Mouse (Mus musculus) CH12.LX (cell line): Measurements from ENCODE around the gene Tex35. TPM values are rescaled to one million over a fixed set of nuclear protein-coding genes. Genes with fewer than 3 reads are reported as not detected.

Source experiments
- DNase-seq: peaks from one replicate; pipeline ENCODE4 v3.0.0-alpha.2; 2013; ENCODE audit errors: extremely low read depth
- H3K27ac ChIP-seq: 2 replicates; pipeline ENCODE4 v1.5.1; 2012; ENCODE audit warnings: low read depth, mild to moderate bottlenecking, control low read depth, moderate library complexity; ENCODE audit not compliant: insufficient read depth
- H3K27me3 ChIP-seq: replicated peaks from 2 replicates; pipeline ENCODE3; 2012; ENCODE audit warnings: inconsistent platforms
- H3K36me3 ChIP-seq, 2 experiments: replicated peaks in 1 of 2; 2 replicates each; pipeline versions ENCODE3 to v1.6.1; 2012; ENCODE audit warnings: inconsistent platforms in 1 of 2, low read length in 1 of 2, mild to moderate bottlenecking in 1 of 2, mixed read lengths in 1 of 2, moderate library complexity in 1 of 2; ENCODE audit not compliant: control insufficient read depth in 1 of 2, insufficient read depth in 1 of 2
- H3K4me1 ChIP-seq, 2 experiments: 2 replicates each; pipeline ENCODE4 v1.6.1; 2012; ENCODE audit warnings: inconsistent platforms in 1 of 2, moderate library complexity in 1 of 2; ENCODE audit not compliant: insufficient read depth in 2 of 2, control insufficient read depth in 1 of 2
- H3K4me2 ChIP-seq: 2 replicates; pipeline ENCODE4 v1.6.1; 2012; ENCODE audit warnings: low read depth, mild to moderate bottlenecking, control low read depth; ENCODE audit not compliant: poor library complexity, insufficient read depth, severe bottlenecking
- H3K4me3 ChIP-seq, 3 experiments: fragments of 150-350 bp in 1 of 3; sonication (generic) in 1 of 3; replicated peaks in 1 of 3; 2 replicates each; pipeline versions ENCODE3 to v1.5.1; 2011 to 2012; ENCODE audit warnings: low read depth in 2 of 3, low read length in 2 of 3, mild to moderate bottlenecking in 2 of 3, moderate library complexity in 2 of 3, control low read depth in 1 of 3, improper control_type of control experiment in 1 of 3, inconsistent platforms in 1 of 3, mixed read lengths in 1 of 3; ENCODE audit not compliant: poor library complexity in 1 of 3
- H3K79me2 ChIP-seq: replicated peaks from 2 replicates; pipeline ENCODE4 v1.6.1; 2012; ENCODE audit warnings: mild to moderate bottlenecking, moderate library complexity; ENCODE audit not compliant: control insufficient read depth, poor library complexity, insufficient read depth, severe bottlenecking; ENCODE audit errors: extremely low read depth
- H3K9ac ChIP-seq: 2 replicates; pipeline ENCODE4 v1.6.1; 2012; ENCODE audit warnings: low read depth, mild to moderate bottlenecking, control low read depth, moderate library complexity; ENCODE audit not compliant: insufficient read depth
- H3K9me3 ChIP-seq: replicated peaks from 2 replicates; pipeline ENCODE3; 2012; ENCODE audit warnings: low read length, inconsistent platforms, mixed read lengths
- BHLHE40 ChIP-seq: IDR thresholded peaks from 2 replicates; pipeline ENCODE4 v1.6.1; 2011; ENCODE audit warnings: mild to moderate bottlenecking, low read depth, low read length, improper control_type of control experiment
- CHD1 ChIP-seq: IDR thresholded peaks from 2 replicates; pipeline ENCODE4 v1.6.1; 2012; ENCODE audit warnings: low read depth, low read length, improper control_type of control experiment, inconsistent platforms
- CHD2 ChIP-seq: IDR thresholded peaks from 2 replicates; pipeline ENCODE4 v1.6.1; 2011; ENCODE audit warnings: low read length, improper control_type of control experiment
- CTCF ChIP-seq, 2 experiments: IDR thresholded peaks in 1 of 2; conservative IDR thresholded peaks in 1 of 2; 2 replicates each; pipeline ENCODE4 v1.5.1; 2011 to 2012; ENCODE audit warnings: low read depth in 2 of 2, low read length in 2 of 2, improper control_type of control experiment in 1 of 2, inconsistent platforms in 1 of 2, mild to moderate bottlenecking in 1 of 2, moderate library complexity in 1 of 2
- E2F4 ChIP-seq: IDR thresholded peaks from 2 replicates; pipeline ENCODE4 v1.6.1; 2011; ENCODE audit warnings: low read depth, low read length, improper control_type of control experiment; ENCODE audit not compliant: insufficient replicate concordance
- ELF1 ChIP-seq: IDR thresholded peaks from 2 replicates; pipeline ENCODE4 v1.6.1; 2014; ENCODE audit warnings: low read depth, mild to moderate bottlenecking, inconsistent platforms, low read length, improper control_type of control experiment
- EP300 ChIP-seq: IDR thresholded peaks from 2 replicates; pipeline ENCODE4 v1.6.1; 2011; ENCODE audit warnings: low read length, improper control_type of control experiment
- ETS1 ChIP-seq: conservative IDR thresholded peaks from 2 replicates; pipeline ENCODE4 v1.6.1; 2012; ENCODE audit warnings: low read depth, mild to moderate bottlenecking, inconsistent platforms, low read length, improper control_type of control experiment, moderate library complexity
- HCFC1 ChIP-seq: IDR thresholded peaks from 2 replicates; pipeline ENCODE4 v1.6.1; 2012; ENCODE audit warnings: low read depth, mild to moderate bottlenecking, inconsistent platforms, low read length, improper control_type of control experiment
- IRF4 ChIP-seq: IDR thresholded peaks from 2 replicates; pipeline ENCODE4 v1.6.1; 2014; ENCODE audit warnings: low read depth, mild to moderate bottlenecking, inconsistent platforms, low read length, improper control_type of control experiment
- JUN ChIP-seq: IDR thresholded peaks from 2 replicates; pipeline ENCODE4 v1.6.1; 2011; ENCODE audit warnings: low read depth, mild to moderate bottlenecking, low read length, improper control_type of control experiment, moderate library complexity; ENCODE audit not compliant: insufficient read depth
- KAT2A ChIP-seq: IDR thresholded peaks from 2 replicates; pipeline ENCODE4 v1.6.1; 2012; ENCODE audit warnings: low read length, improper control_type of control experiment, inconsistent platforms; ENCODE audit not compliant: insufficient replicate concordance
- MAX ChIP-seq: IDR thresholded peaks from 2 replicates; pipeline ENCODE4 v1.6.1; 2011; ENCODE audit warnings: low read length, improper control_type of control experiment
- MEF2A ChIP-seq: IDR thresholded peaks from 2 replicates; pipeline ENCODE4 v1.6.1; 2014; ENCODE audit warnings: low read depth, mild to moderate bottlenecking, inconsistent platforms, low read length, improper control_type of control experiment, borderline replicate concordance
- NRF1 ChIP-seq: IDR thresholded peaks from 2 replicates; pipeline ENCODE4 v1.6.1; 2014; ENCODE audit warnings: low read depth, mild to moderate bottlenecking, inconsistent platforms, low read length, improper control_type of control experiment, moderate library complexity
- POLR2A ChIP-seq: IDR thresholded peaks from 2 replicates; pipeline ENCODE4 v1.6.1; 2011; ENCODE audit warnings: low read depth, mild to moderate bottlenecking, improper control_type of control experiment, low read length
- POLR2AphosphoS2 ChIP-seq: IDR thresholded peaks from 2 replicates; pipeline ENCODE4 v1.6.1; 2011; ENCODE audit warnings: low read depth, low read length, improper control_type of control experiment
- RCOR1 ChIP-seq: conservative IDR thresholded peaks from 2 replicates; pipeline ENCODE4 v1.6.1; 2012; ENCODE audit warnings: low read depth, mild to moderate bottlenecking, inconsistent platforms, low read length, improper control_type of control experiment
- TCF12 ChIP-seq: IDR thresholded peaks from 2 replicates; pipeline ENCODE4 v1.6.1; 2014; ENCODE audit warnings: low read depth, mild to moderate bottlenecking, inconsistent platforms, low read length, improper control_type of control experiment
- USF2 ChIP-seq: conservative IDR thresholded peaks from 2 replicates; pipeline ENCODE4 v1.6.1; 2011; ENCODE audit warnings: low read depth, low read length, improper control_type of control experiment
- ZC3H11A ChIP-seq: IDR thresholded peaks from 2 replicates; pipeline ENCODE4 v1.6.1; 2012; ENCODE audit warnings: low read depth, mild to moderate bottlenecking, inconsistent platforms, low read length, improper control_type of control experiment
- ZMIZ1 ChIP-seq: IDR thresholded peaks from 2 replicates; pipeline ENCODE4 v1.6.1; 2012; ENCODE audit warnings: low read depth, mild to moderate bottlenecking, inconsistent platforms, low read length, improper control_type of control experiment
- dilution Hi-C: fragments of 300-500 bp; cut with MboI; formaldehyde crosslinking; loops from 2 replicates; pipeline ENCODE4 v1.14.3; 2020; ENCODE audit warnings: low sequenced_read_pairs; ENCODE audit not compliant: extremely low pct_unique_long_range_greater_than_20kb, extremely low pct_ligation_motif_present
- in situ Hi-C: fragments of 300-500 bp; cut with MboI; formaldehyde crosslinking; loops from 3 replicates; pipeline ENCODE4 v1.14.3; 2019; ENCODE audit warnings: low sequenced_read_pairs, low pct_ligation_motif_present, low pct_unique_long_range_greater_than_20kb, mixed read lengths
- polyA plus RNA-seq: library from polyadenylated mRNA; unstranded; fragments of >175 nt; gene quantifications from 2 replicates; pipeline ENCODE4 v1.2.1, GENCODE M21; 2012; ENCODE audit warnings: low read depth; ENCODE audit not compliant: insufficient read length
- total RNA-seq, 2 experiments: library from RNA; depleted of rRNA; stranded (reverse); fragments of 300-350 nt in 1 of 2; fragments of >200 nt in 1 of 2; gene quantifications; 2 replicates each; pipeline ENCODE4 v1.2.3; 2012 to 2014

Tex35 gene
- total and polyA plus RNA-seq, 3 experiments: 0.87 to 3.3 (median 1.3) TPM

DNA sequence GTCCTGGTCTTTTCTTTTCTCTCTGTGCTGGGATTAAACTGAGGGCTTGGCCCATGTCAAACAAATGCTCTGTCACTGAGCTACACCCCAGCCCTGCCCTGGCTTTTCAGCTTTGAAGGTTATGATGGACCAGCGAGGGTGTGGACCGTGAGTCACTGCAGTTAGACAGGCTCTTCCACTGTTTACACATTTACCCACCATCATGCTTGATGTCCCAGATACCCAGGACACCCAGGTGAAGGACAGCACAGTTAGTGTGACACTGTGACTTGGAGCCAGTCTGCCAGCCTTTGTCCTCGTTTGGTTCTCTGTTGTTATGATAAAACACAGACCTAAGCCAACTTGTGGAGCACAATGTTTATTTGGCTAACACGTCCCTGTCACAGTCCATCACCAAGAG lies 34.9 kb downstream of the Tex35 start:
- no peak for DNase-seq
- no peaks in the 10 kb centered on the region for H3K27me3 ChIP-seq
- H3K79me2 ChIP-seq: no peaks in the 10 kb centered on the region
- no peak overlapping the region for H3K27ac ChIP-seq
- no peak for TF ChIP-seq CHD2
- no peak for TF ChIP-seq KAT2A
- no peak for TF ChIP-seq TCF12
- TF ChIP-seq JUN: no peak
- TF ChIP-seq POLR2A: no peak
- TF ChIP-seq ETS1: no peak
- TF ChIP-seq MEF2A: no peak
- no peak for TF ChIP-seq MAX
- TF ChIP-seq IRF4: no peak
- no peak for TF ChIP-seq CHD1
- no peak for TF ChIP-seq ZMIZ1
- no peak for TF ChIP-seq EP300
- TF ChIP-seq BHLHE40: no peak
- TF ChIP-seq USF2: no peak
- no peak for TF ChIP-seq ELF1
- TF ChIP-seq E2F4: no peak
- no peak for TF ChIP-seq CTCF (conservative IDR thresholded peaks at IDR 0.05 in 1 of 2, IDR thresholded peaks at IDR 0.05 in 1 of 2; ENCODE audit: low read depth in 2 of 2, low read length in 2 of 2)
- no peak overlapping the region for H3K4me2 ChIP-seq
- H3K36me3 ChIP-seq: no peaks in the 10 kb centered on the region
- H3K9ac ChIP-seq: no peak overlapping the region
- H3K9me3 ChIP-seq: no peaks in the 10 kb centered on the region
- peaks cover 5 to 30% of the 10 kb centered on the region in 2 experiments for H3K4me1 ChIP-seq
- in situ Hi-C loops: no loop called here
- H3K4me3 ChIP-seq: no peak overlapping the region
- dilution Hi-C loops: no loop called here

DNA sequence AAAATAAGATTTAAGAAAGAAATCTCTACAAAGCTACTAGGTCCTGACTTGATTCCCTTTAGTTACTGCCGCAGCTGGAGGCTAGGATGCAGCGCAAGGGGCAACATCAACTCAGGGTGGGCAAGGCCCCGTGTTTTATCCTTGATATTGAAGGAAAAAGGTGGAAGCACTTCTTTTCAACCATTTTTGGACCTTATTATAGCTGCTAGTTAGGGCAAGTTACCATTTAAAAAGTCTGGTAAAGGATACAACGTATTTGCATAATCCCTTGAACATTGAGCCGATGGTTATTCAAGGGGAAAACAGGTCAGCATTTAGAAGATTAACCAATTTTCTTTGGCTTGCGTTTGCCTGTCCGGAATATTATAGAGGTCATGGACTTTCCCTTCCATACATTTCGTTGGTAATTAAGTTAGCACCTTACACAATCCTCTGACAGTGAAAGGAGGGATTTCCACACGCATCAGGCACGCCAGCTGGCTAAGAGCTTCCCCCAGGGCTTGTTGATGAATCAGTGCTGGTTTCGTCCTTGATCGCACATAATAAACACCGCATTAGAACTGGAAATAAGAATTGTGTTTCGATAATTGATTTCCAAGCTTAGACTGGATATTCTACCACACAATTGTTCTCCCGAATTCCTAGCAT lies 39.2 kb downstream of the Tex35 start:
- Histone ChIP-seq H3K9me3 (peaks cover 4% of the 10 kb centered on the region), H3K79me2 (no peaks in the 10 kb centered on the region), H3K4me1 (peaks cover 4% of the 10 kb centered on the region in 2 experiments; a peak in 3 of 4 replicates), H3K36me3 (no peaks in the 10 kb centered on the region), H3K4me3 (no peak overlapping the region), H3K4me2 (no peak overlapping the region), H3K27ac (no peak overlapping the region), H3K9ac (no peak overlapping the region), H3K27me3 (no peaks in the 10 kb centered on the region)
- DNase-seq: no peak
- in situ Hi-C loops (no loop called here), dilution Hi-C loops (no loop called here)
- TF ChIP-seq IRF4: no peak
- no peak for TF ChIP-seq POLR2AphosphoS2
- no peak for TF ChIP-seq ELF1
- TF ChIP-seq CTCF (conservative IDR thresholded peaks at IDR 0.05 in 1 of 2, IDR thresholded peaks at IDR 0.05 in 1 of 2; ENCODE audit: low read depth in 2 of 2, low read length in 2 of 2): no peak
- no peak for TF ChIP-seq E2F4
- TF ChIP-seq HCFC1: no peak
- TF ChIP-seq CHD2: no peak
- TF ChIP-seq BHLHE40: no peak
- no peak for TF ChIP-seq RCOR1
- no peak for TF ChIP-seq ZC3H11A
- no peak for TF ChIP-seq NRF1
